Mouse (Mus musculus) left cerebral cortex, adult 2 months (tissue): ENCODE results near the gene Itgb8. TPM values are rescaled to one million over a fixed set of nuclear protein-coding genes. Genes with fewer than 3 reads are reported as not detected.

ENCODE experiments used
- DNase-seq, 2 experiments: peaks; one replicate each; pipeline ENCODE4 v3.0.0; 2021 to 2022; ENCODE audit warnings: low spot score in 2 of 2, mixed read lengths in 1 of 2; ENCODE audit errors: extremely low spot score in 1 of 2
- H3K27ac ChIP-seq: fragments of 200-600 bp; 2 replicates; pipeline ENCODE4 v1.8.1; 2022
- H3K4me3 ChIP-seq: fragments of 200-600 bp; 2 replicates; pipeline ENCODE4 v1.8.1; 2022
- CTCF ChIP-seq: fragments of 200-600 bp; IDR thresholded peaks from 2 replicates; pipeline ENCODE4 v1.8.1; 2022; ENCODE audit warnings: antibody characterized with exemption, mild to moderate bottlenecking, moderate library complexity
- intact Hi-C: fragments of 180-260 bp; cut with DNase I; formaldehyde crosslinking; loops from one replicate; pipeline ENCODE4 v1.15.1; 2025
- long read RNA-seq, 2 experiments: library from polyadenylated mRNA; stranded (forward); transcript quantifications; one replicate each; pipeline ENCODE4 v2.0.0; 2021; ENCODE audit warnings: borderline mapping rate in 2 of 2
- total RNA-seq, 2 experiments: library from RNA; stranded (reverse); gene quantifications; 2 replicates each; pipeline ENCODE4 v1.2.3; 2021

The Itgb8 gene
- 10 to 100 TPM; 38.8 to 39.2 TPM for total RNA-seq
- long read RNA-seq, experiment 1, full-length matches to known transcripts: 12 of 17 reads
- long read RNA-seq, experiment 1, partial matches to known transcripts: 3 of 17 reads
- long read RNA-seq, experiment 1, other reads (novel, unspliced or antisense): 2 of 17 reads
- long read RNA-seq, experiment 2, full-length matches to known transcripts: 10 of 18 reads
- long read RNA-seq, experiment 2, partial matches to known transcripts: 5 of 18 reads
- long read RNA-seq, experiment 2, other reads (novel, unspliced or antisense): 3 of 18 reads

GRCm38 (mm10) chr12:119238696-119239415, at the start of gene Itgb8:
TSS of gene Itgb8 (minus strand) at chr12:119238802.
- intact Hi-C loops: loop anchor here (2.0 to 10.0 kb wide), 3 partner anchors 30 to 214 kb away; no protein-coding TSS in a partner anchor
- peak in 1 of 2 experiments; percentile 89 for DNase-seq
- Histone ChIP-seq H3K27ac (peak within 1 kb of the TSS; percentile 96), H3K4me3 (peak within 1 kb of the TSS; percentile 73)
- no peak for TF ChIP-seq CTCF

DNA sequence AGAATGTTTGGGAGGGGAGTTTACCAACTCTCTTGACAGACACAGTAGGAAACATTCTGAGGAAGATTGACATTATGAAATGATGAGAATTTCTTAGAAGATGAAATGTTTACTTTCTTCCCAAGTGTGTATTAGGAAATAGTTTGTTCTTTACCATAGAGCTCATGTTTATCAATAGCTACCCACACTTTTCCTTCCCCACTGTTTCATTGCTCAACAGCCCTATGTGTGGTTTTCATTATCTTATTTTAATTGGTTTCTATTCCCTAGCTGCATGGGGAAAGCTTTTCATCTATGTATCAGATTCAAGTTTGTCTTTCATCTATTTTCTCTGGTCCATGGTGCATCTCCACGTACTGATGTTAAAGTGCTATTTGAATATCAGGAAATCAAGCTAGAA, 37.7 kb upstream of the Itgb8 start:
- TF ChIP-seq CTCF: no peak
- no peak overlapping the region for H3K4me3 ChIP-seq
- no peak for DNase-seq
- no peak overlapping the region for H3K27ac ChIP-seq
- intact Hi-C loops: no loop called here

DNA sequence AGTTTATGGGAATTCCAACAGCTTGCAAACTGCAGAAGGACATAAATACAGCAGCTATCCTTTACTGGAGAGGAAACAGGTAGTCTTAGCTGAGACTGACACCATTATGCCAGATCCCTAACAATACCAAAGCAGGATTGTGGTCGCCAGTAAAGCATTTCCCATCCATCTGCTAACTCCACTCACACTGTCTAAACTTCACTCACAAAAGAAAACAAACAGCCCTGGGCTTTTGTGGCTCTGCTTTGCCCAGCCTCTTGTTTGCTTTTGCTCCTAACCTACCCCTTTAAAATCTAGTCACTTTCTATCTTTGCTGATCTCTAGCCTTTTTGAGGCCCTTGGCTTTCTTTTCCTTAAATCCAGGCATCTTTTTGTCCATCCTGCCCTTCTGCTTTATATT, 35.0 kb upstream of the Itgb8 start:
- TF ChIP-seq CTCF: no peak
- intact Hi-C loops: no loop called here
- DNase-seq: no peak
- Histone ChIP-seq H3K27ac (no peak overlapping the region), H3K4me3 (no peak overlapping the region)

DNA sequence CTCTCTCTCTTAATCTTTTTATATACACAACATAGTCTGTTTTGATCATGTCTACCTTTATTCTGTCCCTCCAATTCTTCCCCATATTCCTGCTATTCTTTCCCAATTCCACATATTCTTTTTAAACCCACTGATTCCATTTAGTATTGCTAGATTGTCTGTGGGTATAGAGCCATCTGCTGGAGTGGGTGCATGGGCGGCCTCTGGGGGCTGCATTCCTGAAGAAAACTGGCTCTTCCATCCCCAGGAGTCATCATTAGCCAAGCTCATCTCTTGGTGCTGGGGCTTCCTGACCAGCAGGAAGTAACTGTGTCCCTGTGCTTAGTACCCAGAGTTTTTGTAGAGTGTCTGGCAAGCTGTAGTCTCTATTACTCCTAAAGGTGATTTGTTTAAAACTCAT, 33.4 kb upstream of the Itgb8 start:
- intact Hi-C loops: no loop called here
- no peak for DNase-seq
- H3K27ac ChIP-seq: no peak overlapping the region
- no peak overlapping the region for H3K4me3 ChIP-seq
- TF ChIP-seq CTCF: peak; percentile 30

DNA sequence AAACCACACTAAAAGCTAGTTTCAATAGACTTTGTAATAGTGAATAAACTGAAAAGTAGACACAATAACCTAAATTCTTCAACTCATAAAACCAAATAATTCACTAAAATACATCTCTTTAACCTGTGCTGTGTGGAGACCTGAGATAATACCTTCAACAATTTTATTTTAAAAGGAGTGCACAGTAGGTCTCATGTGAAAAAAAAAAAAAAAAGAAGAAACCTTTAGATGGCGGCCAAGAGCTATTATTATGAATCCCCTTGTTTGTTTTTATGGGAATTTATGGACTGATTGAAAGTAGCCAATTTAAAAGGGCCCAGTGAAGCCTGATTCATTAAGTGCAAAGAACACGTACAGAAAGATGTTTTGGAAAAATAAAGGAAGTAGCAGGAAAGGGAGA, 31.4 kb upstream of the Itgb8 start:
- intact Hi-C loops: no loop called here
- Histone ChIP-seq H3K4me3 (no peak overlapping the region), H3K27ac (no peak overlapping the region)
- no peak for TF ChIP-seq CTCF
- no peak for DNase-seq

DNA sequence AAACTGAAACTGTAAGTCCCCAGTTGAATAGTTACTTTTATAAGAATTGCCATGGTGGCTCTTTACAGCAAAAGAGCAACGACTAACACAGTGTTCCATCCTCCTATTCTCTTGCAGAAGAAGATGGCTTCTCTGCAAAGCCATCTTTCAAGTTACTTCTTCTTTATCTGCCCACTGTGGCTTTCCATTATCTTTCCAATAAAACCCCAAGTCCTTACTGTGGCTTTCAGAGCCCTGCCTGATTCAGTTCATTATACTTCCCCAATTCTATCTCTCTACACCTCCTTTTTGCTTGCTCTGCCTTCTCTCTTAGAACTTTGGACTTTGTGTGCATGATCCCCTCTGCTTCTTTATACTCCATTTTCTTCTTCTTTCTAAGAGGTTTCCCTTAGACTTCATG, 30.1 kb upstream of the Itgb8 start:
- no peak overlapping the region for H3K4me3 ChIP-seq
- no peak for DNase-seq
- intact Hi-C loops: no loop called here
- H3K27ac ChIP-seq: no peak overlapping the region
- TF ChIP-seq CTCF: no peak

- intact Hi-C loops: no loop called here
- no peak for TF ChIP-seq CTCF
- H3K4me3 ChIP-seq: no peak overlapping the region
- no peak for DNase-seq
- H3K27ac ChIP-seq: no peak overlapping the region
Observed at GRCm38 (mm10) chr12:119264506-119264905, 25.9 kb upstream of the Itgb8 start.

DNA sequence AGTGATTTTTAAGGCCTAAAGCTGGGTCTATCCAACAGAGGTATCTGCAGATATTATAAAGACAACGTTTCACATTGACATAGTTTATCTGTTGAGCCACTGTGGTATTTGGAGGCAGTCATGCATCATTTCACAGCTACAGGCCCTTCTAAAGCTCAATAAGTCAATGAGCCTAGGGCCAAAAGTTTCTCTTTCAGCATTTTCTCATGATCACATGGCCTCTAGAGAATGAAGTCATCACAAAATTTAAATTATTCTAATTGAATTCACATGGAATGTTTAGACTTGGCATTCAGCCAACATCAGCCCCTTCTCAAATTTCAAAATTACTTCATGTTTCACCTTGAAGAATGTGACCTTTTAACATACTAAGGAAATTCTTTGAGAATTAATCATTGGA, 10.0 kb upstream of the Itgb8 start:
- intact Hi-C loops: no loop called here
- no peak for TF ChIP-seq CTCF
- H3K4me3 ChIP-seq: no peak overlapping the region
- H3K27ac ChIP-seq: no peak overlapping the region
- DNase-seq: no peak

GRCm38 (mm10) chr12:119241071-119241470, 2.5 kb upstream of the Itgb8 start:
- H3K27ac ChIP-seq: no peak overlapping the region
- DNase-seq: no peak
- no peak overlapping the region for H3K4me3 ChIP-seq
- TF ChIP-seq CTCF: no peak
- intact Hi-C loops: no loop called here

DNA sequence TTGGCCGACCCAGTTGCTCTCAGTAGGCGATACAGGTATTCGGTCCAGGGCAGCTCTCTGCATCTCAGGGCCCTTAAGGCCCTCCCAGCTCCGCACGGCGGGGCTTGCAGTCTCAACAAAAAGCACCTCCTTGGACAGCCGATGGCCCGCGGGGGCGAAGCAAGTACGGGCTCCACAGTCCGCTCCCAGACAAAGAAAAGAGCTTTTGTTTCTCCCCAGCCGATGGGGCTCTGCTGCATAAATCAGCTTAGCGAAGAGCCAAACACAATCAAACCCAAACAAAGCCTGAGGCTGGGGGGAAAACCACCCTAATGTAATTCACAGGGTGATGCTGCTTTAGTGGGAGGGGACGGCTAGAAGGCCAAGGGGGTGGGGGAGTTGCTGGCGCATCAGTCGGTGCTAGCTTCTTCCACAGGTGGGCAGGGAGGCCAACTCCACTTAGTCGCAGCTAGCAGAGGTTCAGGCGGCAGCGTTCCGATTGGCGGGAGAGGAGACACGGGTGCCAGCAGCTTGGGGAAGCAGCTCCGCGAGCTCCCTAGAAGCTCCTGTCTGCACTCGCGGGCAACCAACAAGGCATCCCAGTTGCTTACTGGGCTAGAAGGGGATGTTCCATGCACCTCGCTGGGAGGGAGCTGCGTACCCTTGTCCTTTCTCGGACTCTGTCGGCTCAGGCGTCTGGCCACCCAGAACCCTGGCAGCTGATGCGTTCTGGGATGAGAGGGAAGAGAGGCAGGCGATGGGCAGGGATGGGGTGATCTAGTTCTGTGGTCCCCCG, 494 bp downstream of the Itgb8 start:
- no peak for TF ChIP-seq CTCF
- peak overlapping the region; percentile 96 for H3K27ac ChIP-seq
- intact Hi-C loops: loop anchor here (2.0 to 10.0 kb wide), 3 partner anchors 29 to 213 kb away; no protein-coding TSS in a partner anchor
- DNase-seq: peak; percentile 73 to 82
- H3K4me3 ChIP-seq: peak overlapping the region; percentile 73

DNA sequence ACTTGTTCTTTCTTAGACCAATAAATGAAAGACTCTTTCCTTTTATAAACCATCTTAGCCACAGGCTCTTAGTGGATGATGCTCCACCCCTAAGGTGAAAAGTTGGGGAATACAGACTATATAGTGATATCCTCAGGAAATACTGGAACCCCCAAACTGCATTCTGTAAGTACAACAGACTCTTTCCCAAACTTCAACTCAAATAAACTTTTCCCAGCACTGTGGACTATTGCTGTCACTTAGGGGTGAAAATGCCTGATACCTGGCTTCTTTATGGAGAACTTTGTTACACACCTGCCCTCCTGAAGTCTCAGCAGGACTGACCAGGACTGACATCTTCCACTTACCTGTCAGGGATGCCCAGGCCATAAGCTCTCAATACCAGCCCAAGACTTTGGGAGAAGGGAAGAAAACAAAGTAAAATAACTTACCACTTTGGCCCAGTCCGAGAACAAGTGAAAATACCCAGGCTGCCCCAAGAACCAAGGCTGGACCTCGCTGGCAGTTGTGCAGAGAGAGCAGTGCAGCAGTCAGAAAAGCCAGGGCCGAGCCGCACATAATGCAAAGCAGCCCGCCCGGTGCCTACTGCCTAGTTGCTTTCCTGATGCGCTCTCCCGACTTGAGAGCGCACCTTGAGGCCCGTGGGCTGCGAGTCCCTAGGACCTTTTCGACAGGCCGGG, 1.2 kb downstream of the Itgb8 start:
- peak overlapping the region; percentile 96 for H3K27ac ChIP-seq
- no peak for TF ChIP-seq CTCF
- no peak for DNase-seq
- intact Hi-C loops: loop anchor here (10.0 kb wide), 1 partner anchor 213 kb away; no protein-coding TSS in a partner anchor
- peak overlapping the region; percentile 73 for H3K4me3 ChIP-seq
